ENCODE assay signal across 10 mouse cellular contexts in the genomic region with DNA sequence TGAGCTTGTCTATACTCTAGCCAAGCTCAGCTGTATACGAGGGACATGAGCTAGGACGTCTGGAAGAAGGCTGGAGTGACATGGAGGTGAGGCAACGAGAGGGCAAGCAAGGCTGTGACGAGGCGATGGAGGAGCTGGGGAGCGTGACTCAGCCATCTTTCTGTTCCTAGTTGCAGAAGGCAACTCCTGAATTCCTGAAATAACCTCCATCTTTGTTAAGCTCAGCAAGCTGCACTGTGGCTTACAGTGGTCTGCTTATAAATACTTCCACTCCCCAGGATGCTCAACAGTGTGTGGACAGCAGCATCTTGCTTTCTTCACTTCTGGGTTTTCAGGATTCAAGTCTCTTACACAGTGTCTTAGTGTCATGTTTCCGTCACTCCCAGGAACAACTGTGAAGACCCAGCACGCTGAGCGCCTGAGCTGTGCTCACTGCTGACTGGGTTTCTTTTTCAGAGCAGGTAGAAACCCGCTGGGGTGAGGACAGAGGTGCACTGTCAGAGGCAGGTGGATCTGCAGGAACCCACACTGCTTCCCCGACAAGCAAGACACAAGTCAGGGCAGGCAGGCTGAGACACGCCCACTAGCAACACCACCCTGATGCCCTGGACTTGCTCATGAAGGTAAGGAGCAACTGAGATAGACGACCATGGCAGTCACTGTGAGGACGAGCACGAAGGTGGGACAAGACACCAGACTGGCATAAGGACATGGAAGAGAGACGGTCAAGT. TPM values are rescaled to one million over a fixed set of nuclear protein-coding genes. Genes with fewer than 3 reads are reported as not detected.
A peak's percentile ranks its signal among the peaks of the same experiment; 100 is the strongest.
DNase-seq lines count a peak whose midpoint lies in the region; ATAC-seq lines count a peak whose summit lies in the region.
"Had no signal": no experiment of that assay in that cellular context is flagged by ENCODE, and none has a peak within 500 bp of the region (broad histone marks: within the 10 kb centered on the region; RNA-seq: fewer than 3 reads in every experiment).

No protein-coding gene starts in this region.

- H3K9me3 ChIP-seq in hindbrain, embryonic 12.5 days (replicated peaks) = no peaks in the 10 kb centered on the region
- no peaks in the 10 kb centered on the region for H3K9me3 ChIP-seq in hindbrain, embryonic 14.5 days (ENCODE audit: control insufficient read depth, low read length)
- no peaks in the 10 kb centered on the region for H3K9me3 ChIP-seq in embryonic facial prominence, embryonic 13.5 days
- no peaks in the 10 kb centered on the region for H3K9me3 ChIP-seq in midbrain, embryonic 16.5 days (replicated peaks; ENCODE audit: control insufficient read depth, low read length, poor library complexity, severe bottlenecking)

- 78% methylated on average over 16 of the region's 16 CpGs for WGBS in hindbrain, embryonic 12.5 days
- 85% methylated on average over 16 of the region's 16 CpGs for WGBS in hindbrain, embryonic 14.5 days
- WGBS in embryonic facial prominence, embryonic 13.5 days = 60% methylated on average over 16 of the region's 16 CpGs
- WGBS in midbrain, embryonic 16.5 days = 81% methylated on average over 16 of the region's 16 CpGs

- no peak for DNase-seq in hindbrain, embryonic 14.5 days (ENCODE audit: low spot score)
- DNase-seq in urinary bladder, postnatal 25 days (ENCODE audit: low spot score) = peak; percentile 34
- DNase-seq in urinary bladder, adult 2 months (ENCODE audit: low spot score) = no peak
- no peak for DNase-seq in cerebellum, adult 11-12 months
- DNase-seq: kidney, adult 18-20 months; liver, postnatal 0 days had no signal

- H3K4me2 ChIP-seq in hindbrain, embryonic 12.5 days (replicated peaks) = no peak overlapping the region
- no peak overlapping the region for H3K4me2 ChIP-seq in hindbrain, embryonic 14.5 days (replicated peaks)
- H3K4me2 ChIP-seq in embryonic facial prominence, embryonic 13.5 days = no peak overlapping the region
- H3K4me2 ChIP-seq in midbrain, embryonic 16.5 days (ENCODE audit: low read length) = no peak overlapping the region

- H3K9ac ChIP-seq in hindbrain, embryonic 12.5 days = no peak overlapping the region
- H3K9ac ChIP-seq in hindbrain, embryonic 14.5 days = no peak overlapping the region
- H3K9ac ChIP-seq in embryonic facial prominence, embryonic 13.5 days = no peak overlapping the region
- no peak overlapping the region for H3K9ac ChIP-seq in midbrain, embryonic 16.5 days (ENCODE audit: low read depth, low read length)
- H3K9ac ChIP-seq: liver, postnatal 0 days had no signal

- no peaks in the 10 kb centered on the region for H3K27me3 ChIP-seq in hindbrain, embryonic 12.5 days
- no peaks in the 10 kb centered on the region for H3K27me3 ChIP-seq in hindbrain, embryonic 14.5 days (ENCODE audit: control insufficient read depth, insufficient read depth, low read length)
- no peaks in the 10 kb centered on the region for H3K27me3 ChIP-seq in embryonic facial prominence, embryonic 13.5 days
- no peaks in the 10 kb centered on the region for H3K27me3 ChIP-seq in midbrain, embryonic 16.5 days (ENCODE audit: control insufficient read depth, insufficient read depth, low read depth, low read length)

- H3K4me3 ChIP-seq in hindbrain, embryonic 12.5 days = no peak overlapping the region
- H3K4me3 ChIP-seq in hindbrain, embryonic 14.5 days (replicated peaks; ENCODE audit: low read length) = no peak overlapping the region
- H3K4me3 ChIP-seq in embryonic facial prominence, embryonic 13.5 days = no peak overlapping the region
- H3K4me3 ChIP-seq in midbrain, embryonic 16.5 days (ENCODE audit: low read depth, low read length) = no peak overlapping the region

- peaks cover 34% of the 10 kb centered on the region for H3K4me1 ChIP-seq in hindbrain, embryonic 12.5 days
- peaks cover 12% of the 10 kb centered on the region for H3K4me1 ChIP-seq in hindbrain, embryonic 14.5 days (replicated peaks; ENCODE audit: control insufficient read depth, insufficient read depth, low read length)
- peaks cover 54% of the 10 kb centered on the region for H3K4me1 ChIP-seq in embryonic facial prominence, embryonic 13.5 days
- H3K4me1 ChIP-seq in midbrain, embryonic 16.5 days (ENCODE audit: control insufficient read depth, insufficient read depth, low read length) = peaks cover 2% of the 10 kb centered on the region

- 0 out of 2 replicates have a peak, but pooled peaks cover 2% of the 10 kb centered on the region for H3K36me3 ChIP-seq in hindbrain, embryonic 12.5 days
- no peaks in the 10 kb centered on the region for H3K36me3 ChIP-seq in hindbrain, embryonic 14.5 days (replicated peaks; ENCODE audit: control insufficient read depth, insufficient read depth)
- H3K36me3 ChIP-seq in embryonic facial prominence, embryonic 13.5 days = peaks cover 11% of the 10 kb centered on the region
- H3K36me3 ChIP-seq in midbrain, embryonic 16.5 days (ENCODE audit: control insufficient read depth, insufficient read depth, low read length) = 0 out of 2 replicates have a peak, but pooled peaks cover 2% of the 10 kb centered on the region

- 0 out of 2 replicates have a peak overlapping the region, but pooled peaks have one; percentile 3 for H3K27ac ChIP-seq in hindbrain, embryonic 12.5 days
- H3K27ac ChIP-seq in hindbrain, embryonic 14.5 days = no peak overlapping the region
- peak overlapping the region; percentile 55; the same call in 1 of the 2 replicates for H3K27ac ChIP-seq in embryonic facial prominence, embryonic 13.5 days
- H3K27ac ChIP-seq in midbrain, embryonic 16.5 days (ENCODE audit: low read length) = no peak overlapping the region

- no peak for ATAC-seq in hindbrain, embryonic 12.5 days (ENCODE audit: low FRiP score)
- ATAC-seq in hindbrain, embryonic 14.5 days (ENCODE audit: low FRiP score) = no peak
- ATAC-seq in embryonic facial prominence, embryonic 13.5 days (ENCODE audit: insufficient number of reproducible peaks, insufficient read depth, low FRiP score, low TSS enrichment, low read depth) = no peak
- no peak for ATAC-seq in midbrain, embryonic 16.5 days
- ATAC-seq: liver, postnatal 0 days had no signal

RNA-seq across cellular contexts. Expression of gene Ube4b, which starts 20.7 kb away (rescaled TPM):
- polyA plus RNA-seq in hindbrain, embryonic 12.5 days (2016; fragmentation: Nextera tagmentation; extraction: Ambion mirVana) = 82.8 and 92.7 TPM in 2 replicates
- 53.8 and 55.3 TPM in 2 replicates for polyA plus RNA-seq in hindbrain, embryonic 14.5 days (2014; fragmentation: Nextera tagmentation; extraction: Ambion mirVana)
- polyA plus RNA-seq in urinary bladder, adult 2 months (2012; rRNA removed) = 38.3 and 54.1 TPM in 2 replicates
- 48.7 and 49.4 TPM in 2 replicates for polyA plus RNA-seq in embryonic facial prominence, embryonic 13.5 days (2015; fragmentation: Nextera tagmentation; extraction: Ambion mirVana)
- 54.1 and 57.9 TPM in 2 replicates for polyA plus RNA-seq in midbrain, embryonic 16.5 days (2015; fragmentation: Nextera tagmentation; extraction: Ambion mirVana)

RNA-seq across cellular contexts. Expression of gene Rbp7, which starts 48.9 kb away (rescaled TPM):
- not detected in 2 replicates for polyA plus RNA-seq in hindbrain, embryonic 12.5 days (2016; fragmentation: Nextera tagmentation; extraction: Ambion mirVana)
- polyA plus RNA-seq in hindbrain, embryonic 14.5 days (2014; fragmentation: Nextera tagmentation; extraction: Ambion mirVana) = not detected in 2 replicates
- polyA plus RNA-seq in urinary bladder, adult 2 months (2012; rRNA removed) = 1.5 and 1.9 TPM in 2 replicates
- polyA plus RNA-seq in embryonic facial prominence, embryonic 13.5 days (2015; fragmentation: Nextera tagmentation; extraction: Ambion mirVana) = 0.52 TPM in 1 of 2 replicates, not detected in the other
- polyA plus RNA-seq in midbrain, embryonic 16.5 days (2015; fragmentation: Nextera tagmentation; extraction: Ambion mirVana) = 0.43 TPM in 1 of 2 replicates, not detected in the other
- polyA plus RNA-seq: limb, embryonic 11.5 days; liver, postnatal 0 days had no signal

Comparison
In these comparisons a context has a peak if more than half of its experiments do, and no peak if none do; other contexts are left out.
1. H3K27ac ChIP-seq: peak in hindbrain, embryonic 12.5 days (single experiment) and embryonic facial prominence, embryonic 13.5 days (single experiment); none in hindbrain, embryonic 14.5 days (single experiment) and midbrain, embryonic 16.5 days (single experiment).